Mouse (Mus musculus) testis, adult 2 months (tissue): Measurements from ENCODE around the gene Lysmd2. TPM values are rescaled to one million over a fixed set of nuclear protein-coding genes. Genes with fewer than 3 reads are reported as not detected.

ENCODE experiments used
- H3K27ac ChIP-seq: fragments of 200-500 bp; 2 replicates; pipeline ENCODE4 v1.5.1; 2012; ENCODE audit warnings: low read depth, low read length; ENCODE audit not compliant: control insufficient read depth, insufficient read depth
- H3K27me3 ChIP-seq: fragments of 200-500 bp; 2 replicates; pipeline ENCODE4 v1.6.1; 2012; ENCODE audit warnings: mild to moderate bottlenecking, low read length, moderate library complexity; ENCODE audit not compliant: control insufficient read depth, insufficient read depth
- H3K36me3 ChIP-seq: fragments of 200-500 bp; 2 replicates; pipeline ENCODE4 v1.6.1; 2012; ENCODE audit warnings: mild to moderate bottlenecking, low read length; ENCODE audit not compliant: control insufficient read depth, insufficient read depth
- H3K4me1 ChIP-seq: fragments of 200-500 bp; 2 replicates; pipeline ENCODE4 v1.6.1; 2012; ENCODE audit warnings: low read length; ENCODE audit not compliant: control insufficient read depth, insufficient read depth
- H3K4me3 ChIP-seq: fragments of 200-500 bp; 2 replicates; pipeline ENCODE4 v1.5.1; 2012; ENCODE audit warnings: low read depth, mild to moderate bottlenecking, low read length, moderate library complexity, mixed read lengths; ENCODE audit not compliant: control insufficient read depth
- CTCF ChIP-seq: fragments of 200-500 bp; IDR thresholded peaks from 2 replicates; pipeline ENCODE4 v1.5.1; 2012; ENCODE audit warnings: low read depth, mild to moderate bottlenecking, inconsistent platforms, low read length, moderate library complexity; ENCODE audit not compliant: control insufficient read depth, insufficient read depth, insufficient replicate concordance
- POLR2A ChIP-seq: fragments of 200-500 bp; IDR thresholded peaks from 2 replicates; pipeline ENCODE4 v1.6.1; 2012; ENCODE audit warnings: low read depth, mild to moderate bottlenecking, inconsistent platforms, low read length, moderate library complexity; ENCODE audit not compliant: control insufficient read depth
- polyA plus RNA-seq: library from polyadenylated mRNA; depleted of rRNA; stranded (reverse); fragments of >200 nt; gene quantifications from 2 replicates; pipeline ENCODE4 v1.2.3, GENCODE M21; 2012; rRNA removed

Lysmd2 gene
- polyA plus RNA-seq: 3.3 and 3.5 TPM in 2 replicates

- TF ChIP-seq POLR2A (0 out of 2 replicates have a peak, but pooled peaks have one; percentile 33), CTCF (no peak)
- H3K27me3 ChIP-seq: peaks cover 2% of the 10 kb centered on the region; the same call in 1 of the 2 replicates
- no peaks in the 10 kb centered on the region for H3K36me3 ChIP-seq
- peaks cover 12% of the 10 kb centered on the region for H3K4me1 ChIP-seq
- peak within 1 kb of the TSS; percentile 66 for H3K27ac ChIP-seq
- peak within 1 kb of the TSS; percentile 88 for H3K4me3 ChIP-seq
Observed at GRCm38 (mm10) chr9:75625556-75626307, at the start of gene Lysmd2. Gene Lysmd2, plus strand, starts transcription at chr9:75625741.

- no peak overlapping the region for H3K27ac ChIP-seq
- H3K4me3 ChIP-seq: no peak overlapping the region
- TF ChIP-seq CTCF: no peak
- no peak for TF ChIP-seq POLR2A
- no peaks in the 10 kb centered on the region for H3K36me3 ChIP-seq
- H3K27me3 ChIP-seq: no peaks in the 10 kb centered on the region
- no peaks in the 10 kb centered on the region for H3K4me1 ChIP-seq
Observed at GRCm38 (mm10) chr9:75579321-75579720, 46.2 kb upstream of the Lysmd2 start.

GRCm38 (mm10) chr9:75581694-75582350 is 43.7 kb upstream of the Lysmd2 start:
- TF ChIP-seq CTCF (no peak), POLR2A (no peak)
- Histone ChIP-seq H3K4me1 (no peaks in the 10 kb centered on the region), H3K4me3 (no peak overlapping the region), H3K27me3 (no peaks in the 10 kb centered on the region), H3K27ac (no peak overlapping the region), H3K36me3 (no peaks in the 10 kb centered on the region)

GRCm38 (mm10) chr9:75589850-75590790 is 35.4 kb upstream of the Lysmd2 start:
- no peak for TF ChIP-seq CTCF
- no peak for TF ChIP-seq POLR2A
- Histone ChIP-seq H3K27ac (no peak overlapping the region), H3K4me3 (no peak overlapping the region), H3K27me3 (no peaks in the 10 kb centered on the region), H3K4me1 (no peaks in the 10 kb centered on the region; the same call in 1 of the 2 replicates), H3K36me3 (no peaks in the 10 kb centered on the region)

- no peaks in the 10 kb centered on the region for H3K27me3 ChIP-seq
- no peak overlapping the region for H3K27ac ChIP-seq
- no peaks in the 10 kb centered on the region; the same call in 1 of the 2 replicates for H3K4me1 ChIP-seq
- no peaks in the 10 kb centered on the region for H3K36me3 ChIP-seq
- no peak overlapping the region for H3K4me3 ChIP-seq
- TF ChIP-seq POLR2A: no peak
- no peak for TF ChIP-seq CTCF
Observed at GRCm38 (mm10) chr9:75593481-75593880, 32.1 kb upstream of the Lysmd2 start.

- Histone ChIP-seq H3K4me3 (peak overlapping the region; percentile 67), H3K4me1 (peaks cover 2% of the 10 kb centered on the region), H3K36me3 (no peaks in the 10 kb centered on the region), H3K27ac (peak overlapping the region; percentile 63), H3K27me3 (no peaks in the 10 kb centered on the region)
- TF ChIP-seq POLR2A: no peak
- no peak for TF ChIP-seq CTCF
Observed at GRCm38 (mm10) chr9:75597036-75597435, 28.5 kb upstream of the Lysmd2 start.
